Mouse (Mus musculus) adrenal gland, adult (tissue): ENCODE data around the gene Lrrc25.

Experiments used
- DNase-seq, 2 experiments: peaks; one replicate each; pipeline ENCODE4 v3.0.0; 2022 to 2023; ENCODE audit warnings: low spot score in 1 of 2; ENCODE audit not compliant: inconsistent age in 2 of 2

The Lrrc25 gene

GRCm38 (mm10) chr8:70646775-70647174 is 30.8 kb downstream of the Lrrc25 start:
- DNase-seq, result peak; percentile 82 to 90

DNA sequence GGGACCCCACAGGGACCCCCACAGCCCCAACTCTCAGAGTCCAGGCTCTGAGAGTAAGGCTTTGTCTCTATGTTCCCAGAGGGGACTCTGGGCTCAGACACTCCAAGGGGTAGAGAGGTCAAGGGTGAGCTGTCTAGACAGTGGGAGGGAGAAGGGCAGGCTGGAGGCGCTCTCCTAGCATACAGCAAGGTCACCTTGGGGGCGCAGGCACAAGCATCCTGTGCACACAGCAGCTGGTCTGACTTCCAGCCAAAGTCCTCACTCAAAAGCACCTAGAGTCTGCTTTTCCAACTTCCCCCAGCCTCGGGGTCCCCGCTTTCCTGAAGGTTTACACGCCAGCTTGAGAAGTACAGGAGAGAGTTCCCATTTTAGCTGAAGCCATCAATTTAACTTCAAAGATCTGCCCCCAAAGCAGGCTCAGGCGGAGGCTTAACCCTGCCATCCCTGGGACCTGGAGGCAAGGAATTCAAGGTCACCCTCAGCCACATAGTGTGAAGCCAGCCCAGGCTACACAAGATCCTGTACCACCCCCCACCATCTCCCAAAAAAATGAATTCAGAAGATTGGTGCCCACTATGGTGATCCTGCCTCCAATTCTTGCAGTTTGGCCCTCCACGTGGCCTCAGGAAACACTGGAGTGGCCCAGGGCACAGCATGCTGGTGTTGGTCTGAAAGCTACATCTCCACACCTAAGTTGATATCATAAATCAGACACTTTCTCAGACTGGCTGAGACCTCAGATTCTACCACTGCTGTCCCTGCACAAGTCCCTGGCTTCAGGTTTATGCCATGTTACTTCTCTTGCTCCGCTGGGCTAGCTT is 31.6 kb downstream of the Lrrc25 start:
- peak; percentile 62 to 82 for DNase-seq

DNA sequence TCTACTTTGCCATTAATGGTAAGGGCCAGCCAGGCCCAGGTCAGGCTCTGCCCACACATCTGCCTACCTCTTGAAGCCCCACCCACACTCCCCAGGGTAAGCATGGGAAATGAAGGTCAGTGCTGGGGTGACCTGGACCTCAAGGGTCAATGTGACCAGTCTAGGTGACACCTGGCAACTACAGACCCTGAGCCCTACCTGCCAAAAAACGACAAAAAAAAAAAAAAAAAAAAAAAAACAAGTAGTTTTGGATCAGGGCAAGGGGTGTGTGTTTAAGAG is 32.1 kb downstream of the Lrrc25 start:
- DNase-seq, result no peak

DNA sequence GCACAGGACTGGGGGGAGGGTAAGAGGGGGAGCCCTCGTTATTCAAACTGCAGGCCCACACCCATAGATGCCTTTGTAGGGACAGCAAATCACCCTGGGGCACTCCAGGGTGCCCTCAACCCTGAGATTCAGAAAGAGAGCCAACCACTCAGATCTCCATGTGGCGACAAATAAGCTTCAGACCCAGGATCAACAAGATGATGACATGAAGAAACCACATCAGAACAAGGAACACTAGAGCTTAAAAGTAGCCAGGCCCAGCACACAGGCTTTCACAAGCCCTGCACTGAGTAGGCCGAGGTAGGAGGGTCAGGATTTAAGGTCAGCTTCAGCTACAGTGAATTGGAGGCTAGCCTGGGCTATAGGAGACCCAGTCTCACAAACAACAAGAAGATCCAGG is 33.0 kb downstream of the Lrrc25 start:
- no peak for DNase-seq

DNA sequence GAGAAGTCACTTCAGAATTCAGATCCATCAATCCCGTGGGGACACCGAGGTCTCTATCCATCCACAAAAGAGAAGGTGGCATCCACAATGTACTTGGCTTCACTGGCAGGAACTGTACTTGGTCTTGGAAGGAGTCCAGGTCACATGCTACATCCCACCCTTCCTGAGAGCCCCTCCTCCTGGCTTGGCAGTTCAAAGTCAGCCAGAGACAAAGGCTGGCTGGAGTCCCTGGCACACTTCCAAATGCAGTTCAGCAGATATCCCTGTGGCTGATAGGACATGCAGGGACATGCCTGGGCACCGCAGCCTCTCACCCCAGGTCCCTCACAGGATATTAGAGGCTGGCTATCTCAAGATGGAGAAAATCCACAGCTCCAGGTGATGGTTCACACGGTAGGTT is 33.4 kb downstream of the Lrrc25 start:
- peak; percentile 92 to 94 for DNase-seq

GRCm38 (mm10) chr8:70650351-70650750 is 34.4 kb downstream of the Lrrc25 start:
- DNase-seq, result no peak

DNA sequence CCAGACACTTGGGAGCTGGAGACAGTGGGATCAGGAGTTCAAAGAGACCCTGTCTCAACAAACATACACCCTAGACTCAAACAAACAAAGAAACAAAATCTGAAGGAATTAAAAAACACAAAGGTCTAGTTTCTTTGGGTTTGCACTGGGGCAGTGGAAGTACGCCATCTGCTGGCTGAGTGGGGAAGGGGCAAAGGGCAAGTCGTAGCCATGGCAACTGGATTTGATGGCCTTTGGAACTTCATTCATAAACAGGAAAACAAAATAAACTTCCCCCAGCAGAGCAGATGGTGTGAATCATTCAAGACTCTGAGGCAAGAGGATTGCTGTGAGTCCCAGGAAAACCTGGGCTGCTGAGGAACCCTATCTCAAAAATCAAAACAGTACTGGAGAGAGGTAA is 37.3 kb downstream of the Lrrc25 start:
- DNase-seq, result peak; percentile 73 to 90

GRCm38 (mm10) chr8:70654121-70654520 is 38.2 kb downstream of the Lrrc25 start:
- DNase-seq, result no peak

GRCm38 (mm10) chr8:70655469-70655868 is 39.5 kb downstream of the Lrrc25 start:
- no peak for DNase-seq

DNA sequence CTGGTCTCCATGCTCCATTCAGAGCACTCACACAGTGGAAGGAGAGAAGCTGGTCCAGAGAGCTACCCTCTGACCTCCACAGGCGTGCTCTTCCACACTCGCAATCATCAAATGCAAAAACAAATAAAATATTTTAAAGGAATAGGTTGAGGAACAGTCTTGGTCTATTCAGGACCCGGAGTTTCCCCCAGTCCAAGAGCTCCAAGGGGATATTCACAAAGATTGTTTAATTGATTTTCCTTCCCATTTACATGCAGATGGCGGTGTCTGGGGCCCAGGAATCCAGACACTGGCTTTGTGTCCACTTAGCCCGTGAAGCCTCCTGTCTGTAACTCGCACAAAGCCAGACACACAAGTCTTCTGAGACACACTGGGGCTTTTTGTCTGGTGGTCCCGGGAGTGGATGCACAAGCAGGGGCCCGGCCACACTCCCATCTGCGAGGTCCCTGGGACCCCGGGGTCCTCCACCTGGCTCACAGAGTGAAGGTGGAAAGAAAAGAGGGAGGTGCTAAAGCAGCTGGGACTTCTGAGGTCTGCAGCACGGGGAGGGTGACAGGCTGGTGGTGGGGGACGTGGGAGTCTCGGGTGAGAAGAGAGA is 40.3 kb downstream of the Lrrc25 start:
- peak in 1 of 2 experiments; percentile 22 for DNase-seq

GRCm38 (mm10) chr8:70657214-70657613 is 41.3 kb downstream of the Lrrc25 start:
- peak in 1 of 2 experiments; percentile 15 for DNase-seq

DNA sequence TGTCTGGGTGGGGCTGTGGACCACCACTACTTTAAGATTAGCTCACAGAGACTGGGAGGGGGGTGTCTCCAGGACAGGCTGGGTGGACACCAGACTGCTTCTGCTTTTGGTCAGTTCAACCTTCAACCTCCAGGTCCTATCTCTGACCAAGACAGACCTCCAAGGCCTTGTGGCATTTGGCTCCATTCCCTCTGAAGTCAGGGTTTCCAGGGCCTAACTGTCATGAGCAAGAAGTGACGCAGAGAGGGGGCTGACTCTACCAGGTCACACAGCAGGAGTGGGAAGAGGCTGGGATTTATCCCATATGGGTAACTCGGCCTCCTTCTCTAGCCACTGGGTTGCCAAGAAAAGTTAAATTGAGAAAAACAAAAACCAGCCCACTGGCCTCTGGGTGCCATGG is 41.8 kb downstream of the Lrrc25 start:
- DNase-seq, result peak; percentile 85 to 93

- DNase-seq, result peak in 1 of 2 experiments; percentile 19
Measured at GRCm38 (mm10) chr8:70658897-70659603, 43.1 kb downstream of the Lrrc25 start.

- DNase-seq, result peak; percentile 96 to 98
Measured at GRCm38 (mm10) chr8:70659604-70660272, 43.8 kb downstream of the Lrrc25 start.

DNA sequence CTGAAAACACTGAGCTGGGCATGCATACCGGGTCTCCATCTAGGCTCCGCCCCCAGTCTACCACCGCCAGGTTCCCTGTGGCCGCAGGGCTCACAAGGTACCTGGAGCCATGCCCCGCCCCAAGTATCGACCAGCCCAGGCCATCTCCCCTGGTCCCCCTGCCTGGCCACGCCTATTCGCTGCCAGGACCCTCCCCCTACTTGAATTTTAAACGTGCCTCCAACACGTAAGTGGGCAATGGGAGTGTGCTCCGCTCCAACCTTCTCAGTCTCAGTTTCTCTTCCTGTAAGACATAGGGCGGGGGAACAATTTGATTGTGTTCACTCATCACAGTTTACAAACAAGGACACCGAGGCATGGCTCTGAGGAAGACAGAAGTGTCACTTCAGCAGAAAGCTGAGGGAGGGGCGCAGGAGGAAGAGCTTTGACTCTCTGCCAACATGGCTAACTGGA is 44.3 kb downstream of the Lrrc25 start, which contains the start of gene Pgpep1:
TSS of gene Pgpep1 (minus strand) at position 116 of the 453 bp plus-strand sequence.
- no peak for DNase-seq

- no peak for DNase-seq
Measured at GRCm38 (mm10) chr8:70663691-70664090, 47.7 kb downstream of the Lrrc25 start.

- DNase-seq, result no peak
Measured at GRCm38 (mm10) chr8:70664631-70665030, 48.7 kb downstream of the Lrrc25 start.

DNA sequence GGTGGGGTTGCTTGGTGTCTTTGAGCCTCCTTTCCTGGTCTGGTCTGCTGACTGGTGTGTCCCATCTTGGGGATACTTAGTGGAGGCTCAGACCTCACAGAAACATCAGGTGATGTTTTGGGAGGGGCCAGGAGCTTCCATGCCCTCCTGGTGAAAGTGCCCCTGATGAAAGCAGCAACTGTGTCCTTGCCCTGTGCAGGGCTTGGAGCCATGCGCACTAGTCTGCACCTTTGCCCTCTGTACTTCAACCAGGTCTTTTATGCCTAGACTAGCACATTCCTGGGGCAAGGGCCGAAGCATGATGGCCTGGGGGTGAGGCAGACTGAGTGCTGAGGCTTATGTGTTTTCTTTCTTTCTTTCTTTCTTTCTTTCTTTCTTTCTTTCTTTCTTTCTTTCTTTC is 49.6 kb downstream of the Lrrc25 start:
- DNase-seq, result no peak

GRCm38 (mm10) chr8:70667071-70667470 is 51.1 kb downstream of the Lrrc25 start:
- no peak for DNase-seq
